Mouse (Mus musculus) forebrain, embryonic 13.5 days (tissue): Measurements from ENCODE around the gene Plk4. TPM values are rescaled to one million over a fixed set of nuclear protein-coding genes. Genes with fewer than 3 reads are reported as not detected.
A peak's percentile ranks its signal among the peaks of the same experiment; 100 is the strongest.
"Not testable (repeated sequence)": the region's sequence is repeated elsewhere in the genome, so short reads cannot be mapped to it uniquely, and the experiment has no call there.

Experiments
- ATAC-seq: fragments of 200-750 bp; cut with Nextera tagmentation; 2 replicates; pipeline ENCODE4 v1.8.0; 2017
- H3K27ac ChIP-seq: fragments of 300-500 bp; sonication (generic); 2 replicates; pipeline ENCODE4 v1.5.1; 2015; ENCODE audit warnings: inconsistent platforms, mild to moderate bottlenecking, moderate library complexity
- H3K27me3 ChIP-seq: fragments of 300-500 bp; sonication (generic); 2 replicates; pipeline ENCODE4 v1.6.1; 2015; ENCODE audit warnings: mild to moderate bottlenecking, inconsistent platforms
- H3K36me3 ChIP-seq: fragments of 300-500 bp; sonication (generic); 2 replicates; pipeline ENCODE4 v1.6.1; 2015; ENCODE audit warnings: mild to moderate bottlenecking, inconsistent platforms; ENCODE audit not compliant: poor library complexity, severe bottlenecking
- H3K4me1 ChIP-seq: fragments of 300-500 bp; sonication (generic); 2 replicates; pipeline ENCODE4 v1.6.1; 2015; ENCODE audit warnings: inconsistent platforms
- H3K4me2 ChIP-seq: fragments of 300-500 bp; sonication (generic); 2 replicates; pipeline ENCODE4 v1.6.1; 2015; ENCODE audit warnings: inconsistent platforms, mild to moderate bottlenecking, moderate library complexity
- H3K4me3 ChIP-seq: fragments of 300-500 bp; sonication (generic); 2 replicates; pipeline ENCODE4 v1.5.1; 2015; ENCODE audit warnings: mild to moderate bottlenecking, inconsistent platforms
- H3K9ac ChIP-seq: fragments of 300-500 bp; sonication (generic); 2 replicates; pipeline ENCODE4 v1.6.1; 2015; ENCODE audit warnings: mild to moderate bottlenecking, inconsistent platforms
- H3K9me3 ChIP-seq: fragments of 300-500 bp; sonication (generic); replicated peaks from 2 replicates; pipeline ENCODE4 v1.6.1; 2016; ENCODE audit warnings: inconsistent platforms
- WGBS: fragments of 180-500 bp; shearing (Covaris S2); methylation state at CpG from one replicate; pipeline ENCODE4 v1.1.7; 2015; 5-methylcytosine and 5-hydroxymethylcytosine counted together
- polyA plus RNA-seq: library from polyadenylated mRNA; unstranded; fragments of >200 nt; fragmentation: Nextera tagmentation; extraction: Ambion mirVana; gene quantifications from 2 replicates; pipeline ENCODE4 v1.2.1, GENCODE M21; 2015

Plk4 gene
- polyA plus RNA-seq: 46.8 and 48.7 TPM in 2 replicates

DNA sequence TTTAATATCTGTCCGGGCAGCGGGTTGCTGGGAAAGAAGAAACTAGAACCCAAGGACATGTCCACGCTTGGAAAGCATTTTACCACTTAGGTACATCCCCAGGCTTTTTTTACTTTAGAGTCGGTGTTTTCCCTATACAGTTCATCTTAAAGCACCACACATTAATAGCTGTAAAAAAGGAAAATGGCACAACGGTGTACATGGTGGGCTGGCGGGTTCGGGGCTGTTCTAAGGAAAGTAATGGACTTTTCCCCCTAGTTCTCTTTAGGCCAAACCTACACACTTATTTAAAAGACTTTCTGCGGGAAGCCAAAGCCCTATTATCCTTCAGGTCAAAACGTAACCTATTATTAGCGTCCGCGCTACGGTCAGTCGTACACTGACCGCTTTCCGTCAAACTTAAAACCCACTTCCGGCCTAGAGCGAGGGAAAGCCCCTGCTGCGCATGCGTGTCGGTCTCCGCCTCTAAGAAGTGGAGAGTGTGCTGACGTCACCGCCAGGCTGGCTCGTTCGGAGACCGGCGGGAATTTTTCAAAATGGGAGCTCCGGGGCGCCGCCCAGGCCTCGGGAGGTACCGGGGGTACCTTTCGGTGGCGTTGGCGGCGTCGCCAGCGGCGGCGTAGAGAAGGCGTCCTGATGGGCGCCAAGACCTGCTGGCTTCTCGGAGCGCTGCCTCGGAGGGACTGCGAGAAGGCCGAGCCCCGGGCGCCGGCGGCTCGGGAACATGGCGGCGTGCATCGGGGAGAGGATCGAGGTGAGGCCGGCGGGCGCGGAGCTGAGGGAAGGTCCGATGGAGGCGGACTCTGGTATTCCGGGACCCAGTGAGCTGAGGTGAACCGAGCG is at the start of gene Plk4:
Gene Plk4 (plus strand): TSS at position 490 of the 843 bp plus-strand sequence.
- peak; percentile 96 for ATAC-seq
- 2% methylated on average over 66 of the region's 66 CpGs for WGBS
- Histone ChIP-seq H3K4me3 (peak within 1 kb of the TSS; percentile 78), H3K27ac (peak within 1 kb of the TSS; percentile 62), H3K4me1 (peaks cover 27% of the 10 kb centered on the region), H3K9me3 (no peaks in the 10 kb centered on the region), H3K27me3 (no peaks in the 10 kb centered on the region), H3K36me3 (peaks cover 6% of the 10 kb centered on the region), H3K9ac (peak within 1 kb of the TSS; percentile 89), H3K4me2 (peak within 1 kb of the TSS; percentile 94)

DNA sequence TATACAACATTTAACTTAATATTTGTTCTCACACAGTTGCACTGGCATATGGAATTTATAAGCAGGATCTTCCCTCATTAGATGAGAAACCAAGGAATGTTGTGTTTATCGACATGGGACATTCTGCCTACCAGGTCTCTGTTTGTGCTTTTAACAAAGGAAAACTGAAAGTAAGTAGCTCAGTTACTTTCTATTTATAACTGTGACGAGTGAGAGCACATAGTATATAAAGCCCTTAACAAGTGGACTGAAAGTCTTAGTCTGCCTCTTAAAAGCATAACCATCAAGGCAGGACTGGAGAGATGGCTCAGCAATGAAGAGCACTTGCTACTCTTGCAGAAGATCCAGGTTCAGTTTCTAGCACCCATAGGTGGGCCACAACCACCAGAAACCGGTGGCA is 39.1 kb upstream of the Plk4 start:
- Histone ChIP-seq H3K27me3 (no peaks in the 10 kb centered on the region), H3K36me3 (peaks cover 58% of the 10 kb centered on the region), H3K4me1 (no peaks in the 10 kb centered on the region), H3K27ac (no peak overlapping the region), H3K4me2 (no peak overlapping the region), H3K4me3 (no peak overlapping the region), H3K9me3 (no peaks in the 10 kb centered on the region), H3K9ac (no peak overlapping the region)
- WGBS: 84% methylated on average over 3 of the region's 3 CpGs
- ATAC-seq: no peak

DNA sequence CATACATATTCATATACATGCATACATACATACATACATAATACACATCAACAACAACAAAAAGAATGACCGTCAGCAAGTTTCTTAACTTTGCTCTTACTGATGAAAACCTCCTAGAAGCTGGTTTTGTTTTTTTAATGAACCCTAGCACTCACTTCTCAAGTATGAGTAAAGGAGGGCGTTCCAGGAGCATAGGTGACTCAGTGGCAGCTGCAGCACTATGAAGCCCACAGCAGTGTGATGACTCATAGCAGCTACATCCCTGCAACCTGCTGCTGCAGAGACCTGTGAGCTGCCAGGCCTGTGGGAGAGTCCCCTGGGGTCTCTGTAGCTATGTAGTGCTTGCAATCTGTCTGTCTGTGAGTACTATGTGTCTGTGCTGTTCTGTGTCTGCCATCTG is 38.5 kb upstream of the Plk4 start:
- no peaks in the 10 kb centered on the region for H3K27me3 ChIP-seq
- no peaks in the 10 kb centered on the region for H3K4me1 ChIP-seq
- no peak overlapping the region for H3K9ac ChIP-seq
- no peaks in the 10 kb centered on the region for H3K9me3 ChIP-seq
- no peak overlapping the region for H3K27ac ChIP-seq
- no peak overlapping the region for H3K4me3 ChIP-seq
- peaks cover 57% of the 10 kb centered on the region for H3K36me3 ChIP-seq
- no peak overlapping the region for H3K4me2 ChIP-seq
- WGBS: 96% methylated on average over 2 of the region's 2 CpGs
- no peak for ATAC-seq

DNA sequence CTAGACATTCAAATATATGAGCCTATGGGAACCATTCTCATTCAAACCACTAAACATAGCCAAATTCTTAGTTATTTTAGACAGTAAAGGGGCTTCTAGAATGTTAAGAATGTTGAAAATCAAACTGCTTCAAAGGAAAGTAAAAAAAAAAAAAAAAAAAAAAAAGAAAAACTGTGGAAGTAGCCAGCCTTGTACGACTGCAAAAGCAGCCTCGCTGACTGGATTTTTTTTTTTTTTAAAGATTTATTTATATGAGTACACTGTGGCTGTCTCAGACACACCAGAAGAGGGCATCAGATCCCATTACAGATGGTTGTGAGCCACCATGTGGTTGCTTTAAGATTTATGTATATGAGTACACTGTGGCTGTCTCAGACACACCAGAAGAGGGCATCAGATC is 6.0 kb upstream of the Plk4 start:
- Histone ChIP-seq H3K4me1 (no peaks in the 10 kb centered on the region), H3K27ac (no peak overlapping the region), H3K36me3 (peaks cover 11% of the 10 kb centered on the region), H3K9me3 (no peaks in the 10 kb centered on the region), H3K9ac (no peak overlapping the region), H3K4me3 (no peak overlapping the region), H3K4me2 (no peak overlapping the region), H3K27me3 (no peaks in the 10 kb centered on the region)
- WGBS: 88% methylated on average over 2 of the region's 2 CpGs
- no peak for ATAC-seq

DNA sequence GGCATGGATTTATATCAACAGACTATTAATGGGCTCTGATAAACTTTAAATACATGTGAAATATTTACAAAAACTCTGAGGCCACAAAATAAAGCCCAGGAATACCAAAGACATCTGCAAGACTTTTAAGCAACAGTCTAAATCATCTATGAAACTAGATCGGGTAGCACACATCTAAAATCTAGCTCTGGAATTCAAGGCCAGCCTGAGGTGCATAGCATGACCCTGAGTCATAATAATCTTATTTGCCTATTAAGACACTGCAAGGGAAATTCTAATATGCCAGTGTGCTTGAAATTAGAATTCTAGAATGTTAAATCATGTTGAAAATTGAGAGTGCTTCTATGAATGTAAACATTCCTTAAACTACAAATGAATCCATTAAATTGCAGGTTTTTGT is 1.8 kb upstream of the Plk4 start:
- 79% methylated on average over 1 of the region's 1 CpGs for WGBS
- Histone ChIP-seq H3K4me3 (no peak overlapping the region), H3K9ac (no peak overlapping the region), H3K9me3 (no peaks in the 10 kb centered on the region), H3K27me3 (no peaks in the 10 kb centered on the region), H3K4me1 (peaks cover 27% of the 10 kb centered on the region), H3K36me3 (peaks cover 6% of the 10 kb centered on the region), H3K4me2 (no peak overlapping the region), H3K27ac (no peak overlapping the region)
- no peak for ATAC-seq

DNA sequence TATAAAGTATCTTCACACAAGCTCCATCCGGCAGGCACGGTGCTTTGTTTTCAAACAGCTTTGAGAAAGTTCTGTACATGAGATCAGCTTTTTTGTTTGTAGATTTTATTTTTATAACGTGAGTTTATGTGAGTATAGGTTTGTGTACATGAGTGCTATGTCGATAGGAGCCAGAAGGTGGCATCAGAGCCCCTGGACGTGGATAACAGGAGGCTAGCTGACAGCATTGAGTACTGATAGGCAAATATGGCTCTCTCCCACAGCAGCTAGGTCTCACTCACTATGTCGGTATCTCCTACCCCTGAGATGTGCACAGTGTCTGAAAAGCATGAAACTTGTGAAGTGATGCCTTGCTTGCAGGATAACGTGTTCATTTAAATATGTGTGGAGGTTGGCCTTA is 1.3 kb upstream of the Plk4 start:
- Histone ChIP-seq H3K4me3 (no peak overlapping the region), H3K27ac (no peak overlapping the region), H3K4me2 (no peak overlapping the region), H3K36me3 (peaks cover 6% of the 10 kb centered on the region), H3K27me3 (no peaks in the 10 kb centered on the region), H3K9me3 (no peaks in the 10 kb centered on the region), H3K9ac (no peak overlapping the region), H3K4me1 (peaks cover 27% of the 10 kb centered on the region)
- ATAC-seq: no peak
- WGBS: 36% methylated on average over 7 of the region's 7 CpGs

DNA sequence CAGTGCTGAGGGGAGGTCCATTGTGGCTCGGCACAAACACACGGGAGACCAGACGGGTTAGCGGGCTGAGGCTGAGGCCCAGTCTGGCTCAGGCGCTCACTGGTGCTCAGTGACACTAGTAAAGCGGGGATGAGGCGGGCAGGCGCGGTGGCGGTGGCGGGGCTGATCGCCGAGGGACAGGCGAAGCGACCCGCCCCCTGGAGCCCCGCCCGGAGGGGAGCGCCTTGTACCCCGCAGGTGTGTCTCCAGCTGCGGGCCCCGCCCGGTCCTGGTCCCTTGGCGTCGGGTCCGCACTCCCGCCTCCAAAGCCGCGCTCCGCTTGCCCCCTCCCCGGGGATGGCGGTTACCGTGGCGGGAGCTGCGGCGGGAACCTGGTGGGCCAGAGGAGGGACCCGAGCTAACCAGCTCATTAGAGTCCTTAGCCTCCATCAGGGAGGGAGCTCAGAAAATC is 579 bp downstream of the Plk4 start:
- ATAC-seq: peak; percentile 88
- H3K4me2 ChIP-seq: peak overlapping the region; percentile 94
- H3K4me3 ChIP-seq: peak overlapping the region; percentile 78
- peak overlapping the region; percentile 62 for H3K27ac ChIP-seq
- H3K36me3 ChIP-seq: peaks cover 12% of the 10 kb centered on the region
- no peaks in the 10 kb centered on the region for H3K27me3 ChIP-seq
- under 1% methylated on average over 36 of the region's 37 CpGs for WGBS
- peaks cover 27% of the 10 kb centered on the region for H3K4me1 ChIP-seq
- no peaks in the 10 kb centered on the region for H3K9me3 ChIP-seq
- peak overlapping the region; percentile 89 for H3K9ac ChIP-seq

DNA sequence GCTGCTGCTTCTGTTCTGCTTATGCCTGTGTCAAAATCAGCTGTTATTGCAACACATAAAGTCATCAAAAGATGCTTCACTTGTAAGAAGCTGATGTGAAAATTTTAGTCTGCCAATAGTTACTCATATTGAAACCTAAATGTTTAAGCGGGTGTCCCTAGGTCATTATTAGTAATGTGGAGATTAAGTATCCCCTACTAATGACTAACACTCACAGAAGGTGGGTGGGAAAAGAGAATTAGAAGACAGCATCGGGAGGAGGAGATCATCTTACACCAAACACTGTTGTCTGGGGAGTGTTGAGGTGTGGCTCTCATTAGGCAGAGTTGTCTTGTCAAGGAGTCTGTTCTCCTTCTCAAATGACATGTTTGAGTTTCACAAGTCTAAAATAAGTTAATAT is 7.1 kb downstream of the Plk4 start:
- H3K9me3 ChIP-seq: no peaks in the 10 kb centered on the region
- ATAC-seq: no peak
- H3K4me3 ChIP-seq: no peak overlapping the region
- H3K4me2 ChIP-seq: no peak overlapping the region
- H3K9ac ChIP-seq: no peak overlapping the region
- 60% methylated on average over 2 of the region's 2 CpGs for WGBS
- H3K27ac ChIP-seq: no peak overlapping the region
- no peaks in the 10 kb centered on the region for H3K27me3 ChIP-seq
- H3K4me1 ChIP-seq: peaks cover 6% of the 10 kb centered on the region; the same call in 1 of the 2 replicates
- H3K36me3 ChIP-seq: peaks cover 54% of the 10 kb centered on the region

DNA sequence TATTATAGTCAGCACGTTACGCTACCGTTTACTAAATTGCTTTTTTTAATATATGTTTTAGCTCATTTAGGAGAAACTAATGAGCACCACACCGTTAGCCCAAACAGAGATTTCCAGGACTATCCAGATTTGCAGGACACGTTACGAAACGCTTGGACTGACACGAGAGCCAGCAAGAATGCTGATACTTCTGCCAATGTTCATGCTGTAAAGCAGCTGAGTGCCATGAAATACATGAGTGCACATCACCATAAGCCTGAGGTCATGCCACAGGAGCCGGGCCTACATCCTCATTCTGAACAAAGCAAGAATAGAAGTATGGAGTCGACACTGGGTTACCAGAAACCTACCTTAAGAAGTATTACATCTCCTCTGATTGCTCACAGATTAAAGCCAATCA is 8.9 kb downstream of the Plk4 start:
- Histone ChIP-seq H3K4me2 (no peak overlapping the region), H3K36me3 (peaks cover 62% of the 10 kb centered on the region), H3K27me3 (no peaks in the 10 kb centered on the region), H3K27ac (no peak overlapping the region), H3K4me3 (no peak overlapping the region), H3K9ac (no peak overlapping the region), H3K9me3 (no peaks in the 10 kb centered on the region), H3K4me1 (no peaks in the 10 kb centered on the region)
- ATAC-seq: no peak
- 91% methylated on average over 10 of the region's 10 CpGs for WGBS

DNA sequence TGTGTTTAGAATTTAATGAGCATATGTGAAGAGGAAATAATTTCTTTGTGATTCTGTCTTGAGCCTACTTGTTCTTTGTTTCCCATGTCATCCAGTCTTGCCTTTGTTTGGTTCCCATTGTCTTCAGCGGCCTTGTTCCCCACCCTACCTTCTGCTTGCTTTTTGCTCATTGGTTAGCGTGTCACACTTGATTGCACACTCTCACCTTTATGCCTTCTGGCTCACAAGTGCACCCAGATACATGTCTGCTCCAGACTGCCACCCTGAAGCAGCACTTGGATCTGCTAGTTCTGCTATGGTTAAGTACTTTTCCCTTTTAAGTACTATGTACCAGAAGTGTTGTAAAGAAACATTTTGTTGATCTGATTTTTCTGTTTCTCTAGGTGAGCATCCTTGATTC is 10.1 kb downstream of the Plk4 start:
- ATAC-seq: peak; percentile 45; the same call in 1 of the 2 replicates
- no peak overlapping the region for H3K4me3 ChIP-seq
- H3K36me3 ChIP-seq: peaks cover 73% of the 10 kb centered on the region

DNA sequence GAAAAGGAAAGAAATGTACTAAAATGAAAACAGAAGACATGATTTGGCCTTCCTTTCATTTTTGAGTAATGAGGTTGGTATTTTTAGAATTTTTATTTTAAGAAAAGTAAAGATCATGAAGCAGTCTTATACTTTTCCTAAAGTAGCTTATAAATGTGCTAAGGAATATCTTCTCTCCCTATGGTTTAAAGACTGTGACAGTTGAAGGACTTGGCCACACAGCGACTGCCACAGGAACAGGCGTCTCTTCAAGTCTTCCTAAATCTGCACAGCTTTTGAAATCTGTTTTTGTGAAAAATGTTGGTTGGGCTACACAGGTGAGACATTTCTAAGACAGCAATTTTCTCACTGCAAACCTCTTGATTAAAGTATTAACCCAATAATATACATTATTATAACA is 13.5 kb downstream of the Plk4 start:
- 86% methylated on average over 2 of the region's 2 CpGs for WGBS
- H3K27me3 ChIP-seq: no peaks in the 10 kb centered on the region
- no peak overlapping the region for H3K27ac ChIP-seq
- H3K4me1 ChIP-seq: no peaks in the 10 kb centered on the region
- H3K4me3 ChIP-seq: no peak overlapping the region
- H3K4me2 ChIP-seq: no peak overlapping the region
- H3K9ac ChIP-seq: no peak overlapping the region
- H3K9me3 ChIP-seq: no peaks in the 10 kb centered on the region
- no peak for ATAC-seq
- peaks cover 73% of the 10 kb centered on the region for H3K36me3 ChIP-seq

More for the DNA sequence above, 10.1 kb downstream of the Plk4 start:
- H3K4me1 ChIP-seq: no peaks in the 10 kb centered on the region
- no peak overlapping the region for H3K27ac ChIP-seq
- H3K27me3 ChIP-seq: no peaks in the 10 kb centered on the region
- no peak overlapping the region for H3K9ac ChIP-seq
- 55% methylated on average over 2 of the region's 2 CpGs for WGBS
- H3K9me3 ChIP-seq: no peaks in the 10 kb centered on the region
- no peak overlapping the region for H3K4me2 ChIP-seq

DNA sequence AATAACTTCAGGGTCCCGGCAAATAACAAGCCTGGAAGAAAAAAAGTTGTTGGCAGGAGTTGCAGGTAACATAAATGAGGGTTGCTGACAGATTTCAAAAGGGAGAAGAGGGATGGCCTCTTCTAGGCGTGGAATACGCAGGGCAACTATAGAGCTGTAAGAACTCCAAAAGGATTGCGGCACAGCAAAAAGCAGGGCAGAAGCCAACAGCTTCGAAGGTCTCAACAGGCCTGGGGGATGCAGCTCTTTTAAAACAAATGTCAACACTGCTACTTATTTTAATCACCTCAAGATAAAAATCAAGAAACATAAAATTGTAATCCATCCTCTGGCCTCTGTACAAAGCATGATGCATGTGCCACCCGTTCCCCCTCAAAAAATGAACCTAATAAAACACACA is 45.7 kb downstream of the Plk4 start:
- H3K9me3 ChIP-seq, ATAC-seq, H3K36me3 ChIP-seq, H3K27me3 ChIP-seq, H3K4me1 ChIP-seq, H3K27ac ChIP-seq: not testable (repeated sequence)
- H3K4me3 ChIP-seq: peak overlapping the region; percentile 49
- WGBS: 81% methylated on average over 6 of the region's 6 CpGs
- peak overlapping the region; percentile 52 for H3K9ac ChIP-seq
- H3K4me2 ChIP-seq: peak overlapping the region; percentile 68
